Comparison of ENCODE assay signal across 15 mouse cellular contexts in the genomic region with DNA sequence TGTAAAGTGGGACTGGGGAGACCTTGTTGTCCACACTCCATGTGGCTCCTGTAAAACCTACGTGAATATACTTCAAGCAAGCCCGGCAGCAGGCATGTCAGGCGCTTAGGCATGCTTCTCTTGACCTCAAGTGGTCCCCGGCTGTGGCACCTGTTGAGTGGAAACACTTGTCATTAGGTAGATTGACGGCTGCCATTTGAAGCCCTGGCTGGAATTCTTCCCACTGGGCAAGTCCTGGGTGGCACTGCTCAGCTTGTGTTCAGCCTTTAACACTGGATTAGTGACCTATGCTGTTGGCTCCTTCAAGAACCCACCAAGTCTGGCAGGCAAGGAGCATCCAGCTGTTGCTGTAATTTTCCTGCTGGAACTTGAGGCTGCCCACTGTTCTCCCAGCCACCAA.
DNase-seq lines count a peak whose midpoint lies in the region; ATAC-seq and TF ChIP-seq lines count a peak whose summit lies in the region.
"Had no signal": no experiment of that assay in that cellular context is flagged by ENCODE, and none has a peak within 500 bp of the region (broad histone marks: within the 10 kb centered on the region; RNA-seq: fewer than 3 reads in every experiment).

No protein-coding gene starts in this region.

- no peak overlapping the region for H3K27ac ChIP-seq in limb, embryonic 12.5 days
- H3K27ac ChIP-seq in hindbrain, embryonic 10.5 days, result no peak overlapping the region
- no peak overlapping the region for H3K27ac ChIP-seq in hindbrain, postnatal 0 days
- H3K27ac ChIP-seq: embryonic facial prominence, embryonic 15.5 days; liver, embryonic 14.5 days; midbrain, embryonic 12.5 days had no signal

- TF ChIP-seq CTCF in hindbrain, postnatal 0 days (IDR thresholded peaks at IDR 0.05; ENCODE audit: low read depth), result no peak

- H3K36me3 ChIP-seq in limb, embryonic 12.5 days, result no peaks in the 10 kb centered on the region
- H3K36me3 ChIP-seq in hindbrain, embryonic 10.5 days, result no peaks in the 10 kb centered on the region
- H3K36me3 ChIP-seq in hindbrain, postnatal 0 days (ENCODE audit: insufficient read depth, low read length), result no peaks in the 10 kb centered on the region
- H3K36me3 ChIP-seq: embryonic facial prominence, embryonic 15.5 days; midbrain, embryonic 12.5 days had no signal

- WGBS in limb, embryonic 12.5 days, result 46% methylated on average over 5 of the region's 5 CpGs
- 56% methylated on average over 5 of the region's 5 CpGs for WGBS in hindbrain, embryonic 10.5 days
- WGBS in hindbrain, postnatal 0 days, result 68% methylated on average over 5 of the region's 5 CpGs

- ATAC-seq in limb, embryonic 12.5 days (ENCODE audit: insufficient number of reproducible peaks, insufficient read depth, low FRiP score, low TSS enrichment, low read depth), result 0 out of 2 replicates have a peak, but pooled peaks have one; percentile 23
- no peak for ATAC-seq in hindbrain, postnatal 0 days
- ATAC-seq: forebrain, postnatal 0 days had no signal

- no peaks in the 10 kb centered on the region; the same call in 1 of the 2 replicates for H3K27me3 ChIP-seq in limb, embryonic 12.5 days
- H3K27me3 ChIP-seq in hindbrain, embryonic 10.5 days (ENCODE audit: insufficient read depth, poor library complexity, severe bottlenecking), result no peaks in the 10 kb centered on the region
- H3K27me3 ChIP-seq in hindbrain, postnatal 0 days (ENCODE audit: insufficient read depth, low read length), result no peaks in the 10 kb centered on the region
- H3K27me3 ChIP-seq: embryonic facial prominence, embryonic 15.5 days; midbrain, embryonic 12.5 days had no signal

- peaks cover 13% of the 10 kb centered on the region for H3K4me1 ChIP-seq in limb, embryonic 12.5 days (replicated peaks)
- H3K4me1 ChIP-seq in hindbrain, embryonic 10.5 days (replicated peaks), result peaks cover 21% of the 10 kb centered on the region
- peaks cover 7% of the 10 kb centered on the region; the same call in 1 of the 2 replicates for H3K4me1 ChIP-seq in hindbrain, postnatal 0 days (ENCODE audit: insufficient read depth, low read length)
- H3K4me1 ChIP-seq: midbrain, embryonic 12.5 days had no signal

- no peaks in the 10 kb centered on the region for H3K9me3 ChIP-seq in limb, embryonic 12.5 days
- no peaks in the 10 kb centered on the region for H3K9me3 ChIP-seq in hindbrain, embryonic 10.5 days
- H3K9me3 ChIP-seq in hindbrain, postnatal 0 days (ENCODE audit: low read length), result no peaks in the 10 kb centered on the region
- H3K9me3 ChIP-seq: embryonic facial prominence, embryonic 15.5 days; midbrain, embryonic 12.5 days had no signal

- H3K9ac ChIP-seq in limb, embryonic 12.5 days (replicated peaks), result no peak overlapping the region
- no peak overlapping the region for H3K9ac ChIP-seq in hindbrain, postnatal 0 days (replicated peaks; ENCODE audit: low read length)
- H3K9ac ChIP-seq: embryonic facial prominence, embryonic 15.5 days; forebrain, postnatal 0 days; liver, embryonic 14.5 days; midbrain, embryonic 12.5 days had no signal

- no peak overlapping the region for H3K4me3 ChIP-seq in limb, embryonic 12.5 days (replicated peaks)
- no peak overlapping the region for H3K4me3 ChIP-seq in hindbrain, embryonic 10.5 days
- no peak overlapping the region for H3K4me3 ChIP-seq in hindbrain, postnatal 0 days (ENCODE audit: low read length)
- H3K4me3 ChIP-seq: embryonic facial prominence, embryonic 15.5 days; midbrain, embryonic 12.5 days had no signal

- DNase-seq in adrenal gland, adult 2 months, result peak; percentile 17
- no peak for DNase-seq in adrenal gland, adult 8-10 months
- peak; percentile 88 for DNase-seq in gastrocnemius, postnatal 25 days
- DNase-seq in lung, postnatal 36 days, result peak; percentile 89
- no peak for DNase-seq in hindbrain, embryonic 10.5 days (ENCODE audit: low spot score)
- no peak for DNase-seq in T-cell, adult 2 months (ENCODE audit: low spot score)
- DNase-seq in hindbrain, postnatal 0 days (ENCODE audit: low spot score), result no peak
- DNase-seq: cerebellum, adult 11 months; forebrain, postnatal 0 days; kidney, adult 18-20 months; thymus, adult 18-20 months had no signal

- no peak overlapping the region for H3K4me2 ChIP-seq in limb, embryonic 12.5 days
- H3K4me2 ChIP-seq in hindbrain, postnatal 0 days (ENCODE audit: low read depth, low read length), result no peak overlapping the region
- H3K4me2 ChIP-seq: embryonic facial prominence, embryonic 15.5 days; midbrain, embryonic 12.5 days had no signal

Comparison
In these comparisons a context has a peak if more than half of its experiments do, and no peak if none do; other contexts are left out.
1. DNase-seq: peak in adrenal gland, adult 2 months (single experiment), gastrocnemius, postnatal 25 days (single experiment) and lung, postnatal 36 days (single experiment); none in adrenal gland, adult 8-10 months (single experiment), hindbrain, embryonic 10.5 days (single experiment), T-cell, adult 2 months (single experiment) and hindbrain, postnatal 0 days (single experiment).